Mouse (Mus musculus) c-Kit-positive CD71-negative TER-119-negative erythroid progenitor cells, embryonic 14.5 days (primary cell): ENCODE measurements around the gene Mto1.
A peak's percentile ranks its signal among the peaks of the same experiment; 100 is the strongest.

Source experiments
- DNase-seq: peaks from one replicate; pipeline ENCODE4 v3.0.0-alpha.2; 2013; ENCODE audit warnings: low read depth

The Mto1 gene

DNA sequence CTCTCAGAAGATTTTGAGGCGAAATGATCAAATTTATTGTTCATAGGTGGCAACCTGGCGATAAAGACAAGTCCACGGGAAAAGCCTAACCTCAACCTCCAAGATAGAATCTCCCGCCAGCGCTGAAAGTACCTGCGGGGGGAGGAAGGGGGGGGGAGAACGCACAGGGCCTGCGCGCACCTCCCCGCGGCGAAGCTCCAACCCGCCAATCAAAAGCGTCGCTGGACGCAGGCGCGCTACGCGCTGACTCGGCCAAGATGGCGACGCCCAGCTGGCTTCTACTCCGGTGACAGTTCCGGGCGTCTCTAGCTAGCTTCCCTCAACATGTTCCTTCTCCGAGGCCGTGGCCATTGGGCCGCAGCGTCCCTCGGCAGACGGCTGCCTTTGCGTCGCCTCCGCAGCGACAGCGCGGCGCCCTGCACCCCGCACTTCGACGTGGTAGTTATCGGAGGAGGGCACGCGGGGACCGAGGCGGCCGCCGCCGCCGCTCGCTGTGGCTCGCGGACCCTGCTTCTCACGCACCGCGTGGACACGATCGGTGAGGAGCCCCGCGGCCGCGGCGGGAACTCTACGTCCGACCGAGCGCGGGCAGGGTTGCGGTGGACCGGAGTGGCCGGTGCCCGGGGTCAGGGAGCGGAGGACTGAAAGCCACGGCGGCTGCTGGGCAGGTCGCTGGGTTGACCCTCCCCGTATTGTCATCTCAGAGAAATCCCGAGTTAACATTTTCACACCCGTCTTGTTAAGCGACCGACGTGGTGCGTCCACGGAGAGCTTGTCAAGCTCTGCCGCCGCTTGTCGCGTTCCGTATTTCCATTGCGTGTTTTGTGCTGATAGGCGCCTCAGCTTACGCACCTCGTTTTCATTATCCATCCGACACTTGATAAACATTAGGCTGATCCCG lies at the start of gene Mto1, which contains the start of gene Gm17324:
TSS of gene Mto1 (plus strand) at position 236 of the 901 bp plus-strand sequence.
TSS of gene Gm17324 (minus strand) at position 814 of the 901 bp plus-strand sequence.
- DNase-seq, result peak; percentile 87

DNA sequence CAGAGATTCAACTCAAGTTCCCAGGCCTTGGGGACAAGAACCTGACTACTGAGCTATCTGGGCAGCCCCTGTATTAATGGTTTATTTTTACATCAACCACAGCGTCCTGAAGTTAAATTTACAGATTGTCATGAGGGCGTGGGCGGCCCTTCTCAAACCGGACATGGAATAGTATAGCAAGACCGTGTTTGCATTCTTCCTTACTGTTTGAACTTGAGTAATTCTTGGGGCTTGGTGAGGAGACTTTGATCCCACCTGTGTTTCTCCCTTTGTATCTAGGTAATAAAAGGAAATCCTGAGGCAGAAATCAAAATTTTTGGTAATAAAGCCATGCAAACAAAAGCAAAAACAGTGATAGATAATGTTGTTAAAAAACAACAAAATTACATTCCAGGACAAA lies 47.4 kb upstream of the Mto1 start:
- no peak for DNase-seq

- DNase-seq, result no peak
These were observed 46.4 kb upstream of the Mto1 start for GRCm38 (mm10) chr9:78401596-78401995.

GRCm38 (mm10) chr9:78427362-78427781 lies 20.6 kb upstream of the Mto1 start:
- DNase-seq, result no peak

GRCm38 (mm10) chr9:78428185-78428584 lies 19.8 kb upstream of the Mto1 start:
- no peak for DNase-seq

DNA sequence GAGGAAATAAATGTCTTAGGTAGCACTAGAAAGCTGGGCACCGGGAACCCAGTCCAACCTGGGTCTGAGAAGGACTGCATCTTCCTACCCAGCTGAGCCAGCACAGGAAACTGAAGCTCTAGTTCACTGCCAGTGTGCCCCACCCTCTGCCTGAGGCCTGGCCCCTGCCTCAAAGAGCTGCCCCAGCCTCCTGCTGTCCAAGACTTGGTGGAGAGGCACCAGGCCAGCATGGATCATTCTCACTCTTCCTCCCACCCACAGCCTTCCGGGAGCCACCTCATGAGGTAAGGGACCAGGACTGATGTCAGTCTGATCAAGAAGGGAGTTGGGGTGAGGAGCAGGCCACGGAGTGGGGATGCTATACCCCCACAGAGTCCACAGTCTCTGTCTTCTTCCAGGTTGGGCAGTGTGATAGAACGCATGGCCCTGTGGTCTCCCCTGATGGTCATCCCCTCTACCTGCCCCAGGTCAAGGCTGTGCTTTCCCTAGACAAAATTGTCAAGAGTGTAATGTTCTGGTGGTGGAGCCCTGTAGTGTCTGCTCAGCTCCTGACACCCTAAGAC lies 19.1 kb upstream of the Mto1 start:
- no peak for DNase-seq

DNA sequence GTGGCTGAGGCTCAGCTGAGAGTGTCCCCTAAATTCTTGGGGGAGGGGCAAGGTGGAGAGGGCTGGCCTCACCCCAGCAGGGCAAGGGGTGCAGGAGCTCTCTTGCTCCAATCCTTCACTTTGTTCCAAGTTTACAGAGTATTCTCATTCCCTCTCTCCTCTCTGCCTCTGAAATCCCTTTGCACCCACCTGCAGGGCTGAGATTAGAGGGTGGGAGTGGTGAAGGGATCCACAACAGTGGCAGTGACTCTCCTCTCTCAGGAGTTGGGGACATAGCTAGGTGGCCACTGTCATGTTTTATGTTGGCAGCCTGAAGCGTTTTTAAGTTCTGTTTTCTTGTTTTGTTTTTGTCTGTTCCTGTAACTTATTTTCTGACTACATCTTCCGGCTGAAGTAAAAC lies 18.5 kb upstream of the Mto1 start:
- no peak for DNase-seq

GRCm38 (mm10) chr9:78430486-78430885 lies 17.5 kb upstream of the Mto1 start:
- no peak for DNase-seq

- DNase-seq, result no peak
These were observed 15.5 kb upstream of the Mto1 start for GRCm38 (mm10) chr9:78432471-78432870.

GRCm38 (mm10) chr9:78439426-78439825 lies 8.6 kb upstream of the Mto1 start:
- DNase-seq, result no peak

DNA sequence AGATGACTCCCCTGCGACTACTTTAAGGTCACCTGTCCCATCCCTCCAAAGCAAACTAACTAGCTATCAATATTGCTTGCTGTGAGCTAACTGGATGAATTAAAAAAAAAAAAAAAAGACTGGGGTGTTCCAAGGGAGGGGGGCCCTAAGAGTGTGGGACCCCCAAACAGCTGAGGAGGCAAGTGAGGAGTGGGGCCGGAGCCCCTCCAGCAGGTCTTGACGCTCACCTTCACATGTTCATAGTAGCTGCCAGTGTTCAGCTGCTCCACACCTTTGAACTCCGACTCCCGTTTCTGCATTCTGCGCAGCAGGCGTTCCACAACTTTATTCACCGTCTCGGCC lies 5.8 kb upstream of the Mto1 start:
- no peak for DNase-seq

GRCm38 (mm10) chr9:78442579-78443392 lies 5.2 kb upstream of the Mto1 start, which contains the start of gene Cgas:
Gene Cgas (minus strand): TSS chr9:78443237.
- no peak for DNase-seq

- DNase-seq, result no peak
These were observed 419 bp upstream of the Mto1 start for GRCm38 (mm10) chr9:78447606-78447972.

GRCm38 (mm10) chr9:78450404-78450803 lies 2.4 kb downstream of the Mto1 start:
- DNase-seq, result no peak

GRCm38 (mm10) chr9:78451382-78451781 lies 3.4 kb downstream of the Mto1 start:
- no peak for DNase-seq

DNA sequence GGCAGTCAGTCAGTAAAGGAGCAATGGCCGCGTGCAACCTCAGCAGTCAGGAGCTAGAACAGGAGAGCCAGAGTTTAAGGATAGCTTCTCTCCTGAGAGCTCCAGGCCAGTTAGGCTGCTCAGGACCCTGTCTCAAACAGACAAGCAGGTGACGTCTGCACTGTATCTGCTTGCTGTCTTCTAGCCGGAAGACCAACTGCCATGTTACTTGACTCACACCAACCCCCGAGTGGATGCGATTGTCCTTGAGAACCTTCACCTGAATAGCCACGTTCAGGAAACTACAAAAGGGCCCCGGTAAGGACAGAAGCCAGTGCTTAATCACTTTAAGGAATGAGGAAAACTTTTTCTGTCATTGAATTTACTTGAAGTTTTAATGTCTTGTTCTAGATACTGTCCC lies 9.0 kb downstream of the Mto1 start:
- no peak for DNase-seq

- DNase-seq, result no peak
These were observed 15.3 kb downstream of the Mto1 start for GRCm38 (mm10) chr9:78463337-78463736.

GRCm38 (mm10) chr9:78465725-78466124 lies 17.7 kb downstream of the Mto1 start:
- no peak for DNase-seq

GRCm38 (mm10) chr9:78473588-78473987 lies 25.6 kb downstream of the Mto1 start:
- DNase-seq, result no peak

- DNase-seq, result no peak
These were observed 26.3 kb downstream of the Mto1 start for GRCm38 (mm10) chr9:78474270-78474669.

DNA sequence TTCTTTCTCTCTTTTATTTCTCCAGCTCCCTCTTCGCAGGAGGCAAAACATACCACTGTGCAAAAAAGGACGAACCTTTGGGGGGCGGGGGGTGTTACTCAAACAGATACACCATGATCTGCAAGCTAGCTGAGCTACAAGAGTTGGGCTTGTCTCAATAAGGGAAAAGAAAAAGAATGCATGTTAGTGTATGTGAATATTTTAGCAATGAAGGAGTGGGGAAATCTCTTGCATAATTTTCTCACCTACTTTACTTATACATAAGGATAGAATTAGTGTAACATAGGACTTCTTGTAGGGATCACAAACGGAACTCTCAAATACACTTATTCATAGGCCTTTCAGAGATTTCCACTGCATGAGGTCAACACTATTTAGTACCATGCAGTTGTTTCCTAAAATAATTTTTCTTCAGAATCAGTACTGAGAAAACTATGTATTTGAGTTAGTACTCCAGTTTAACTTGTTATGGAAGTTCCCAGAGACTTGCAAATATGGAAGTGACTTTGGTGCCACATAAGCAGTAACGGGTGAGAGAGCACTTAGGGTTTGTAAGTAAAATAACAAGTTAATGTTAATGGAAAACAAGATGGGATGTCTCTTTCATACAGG lies 26.9 kb downstream of the Mto1 start:
- no peak for DNase-seq

DNA sequence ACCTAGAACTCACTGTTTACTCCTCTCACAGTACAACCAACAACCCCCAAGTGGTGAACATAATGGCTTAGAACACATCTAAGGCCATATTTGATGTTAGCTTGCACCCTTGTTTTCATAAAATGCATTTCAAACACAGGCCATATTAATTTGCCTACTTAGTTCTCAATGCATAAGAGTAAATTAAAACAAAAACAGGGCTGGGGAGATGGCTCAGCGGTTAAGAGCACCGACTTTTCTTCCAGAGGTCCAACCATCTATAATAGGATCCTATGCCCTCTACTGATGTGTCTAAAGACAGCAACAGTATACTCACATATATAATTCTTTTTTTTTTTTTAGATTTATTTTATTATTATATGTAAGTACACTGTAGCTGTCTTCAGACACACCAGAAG lies 27.4 kb downstream of the Mto1 start:
- DNase-seq, result no peak
